Mouse (Mus musculus): ENCODE measurements at regions not wholly inside any gene's neighbourhood (a gene's known extent, or its start where the extent isn't known, plus 50 kb on each side); places are given as distances from the start of the nearest gene placed in this dataset.

DNA sequence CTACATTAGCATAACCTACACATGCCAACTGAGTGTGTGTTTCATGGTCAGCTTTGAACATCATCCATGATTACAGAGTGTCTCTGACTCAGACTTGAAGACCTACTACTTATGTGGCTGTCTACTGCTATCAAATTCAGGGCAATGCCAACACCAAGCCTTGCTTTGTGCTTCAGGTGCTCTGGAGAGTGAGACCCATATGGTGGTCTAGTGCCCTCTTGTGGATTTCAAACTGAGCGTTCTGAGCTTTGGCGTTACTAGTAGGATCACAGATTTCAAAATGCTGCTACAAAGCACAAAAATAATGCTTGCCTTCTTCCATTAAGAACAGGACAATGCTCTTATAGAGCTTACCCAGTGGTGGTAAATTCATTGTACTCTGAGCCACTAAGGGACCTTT is 258.8 kb upstream of the Tnp1 start:
- no peak for TF ChIP-seq USF1 (IDR thresholded peaks at IDR 0.05; ENCODE audit: low read depth, low read length)
- peak; percentile 18 to 73; a peak in 2 of 4 replicates for TF ChIP-seq CTCF (conservative IDR thresholded peaks at IDR 0.05 in 1 of 2, IDR thresholded peaks at IDR 0.05 in 1 of 2; ENCODE audit: low read depth in 2 of 2, low read length in 2 of 2)
- TF ChIP-seq ELF1 (IDR thresholded peaks at IDR 0.05; ENCODE audit: low read depth, low read length), result no peak
- TF ChIP-seq HCFC1 (IDR thresholded peaks at IDR 0.05; ENCODE audit: low read depth, low read length), result no peak
- no peak for TF ChIP-seq POLR2A (IDR thresholded peaks at IDR 0.05; ENCODE audit: low read depth, low read length)
- TF ChIP-seq ZNF384 (IDR thresholded peaks at IDR 0.05; ENCODE audit: low read depth, low read length), result no peak
- no peak for TF ChIP-seq RCOR1 (conservative IDR thresholded peaks at IDR 0.05; ENCODE audit: low read depth, low read length)
- TF ChIP-seq MAX (IDR thresholded peaks at IDR 0.05; ENCODE audit: low read length), result no peak
